Mouse (Mus musculus): ENCODE data around the gene Rbm18. TPM values are rescaled to one million over a fixed set of nuclear protein-coding genes. Genes with fewer than 3 reads are reported as not detected.
"Not testable (repeated sequence)": the region's sequence is repeated elsewhere in the genome, so short reads cannot be mapped to it uniquely, and the experiment has no call there.

The Rbm18 gene
- polyA plus RNA-seq (2016; fragmentation: Nextera tagmentation; extraction: Ambion mirVana): 71.8 and 72.1 TPM in 2 replicates

- Histone ChIP-seq H3K4me3 (peak within 1 kb of the TSS; percentile 72), H3K36me3 (replicated peaks) (peaks cover 34% of the 10 kb centered on the region), H3K4me1 (peaks cover 19% of the 10 kb centered on the region), H3K9me3 (no peaks in the 10 kb centered on the region), H3K27ac (peak within 1 kb of the TSS; percentile 95), H3K27me3 (ENCODE audit: poor library complexity, severe bottlenecking) (no peaks in the 10 kb centered on the region)
- WGBS: under 1% methylated on average over 50 of the region's 50 CpGs
- peak; percentile 87 for DNase-seq (ENCODE audit: extremely low spot score, low spot score)
Measured at GRCm38 (mm10) chr2:36136300-36136941, at the start of gene Rbm18, which contains the start of gene Mrrf. Rbm18 (minus strand) TSS chr2:36136773. Mrrf (plus strand) TSS chr2:36136389.

GRCm38 (mm10) chr2:36184876-36185275, 48.3 kb upstream of the Rbm18 start:
- no peaks in the 10 kb centered on the region for H3K27me3 ChIP-seq (ENCODE audit: poor library complexity, severe bottlenecking)
- H3K4me1 ChIP-seq: no peaks in the 10 kb centered on the region
- H3K9me3 ChIP-seq: no peaks in the 10 kb centered on the region
- H3K4me3 ChIP-seq: no peak overlapping the region
- H3K36me3 ChIP-seq (replicated peaks): peaks cover 3% of the 10 kb centered on the region; the same call in 1 of the 2 replicates
- DNase-seq (ENCODE audit: extremely low spot score, low spot score): no peak
- 86% methylated on average over 6 of the region's 6 CpGs for WGBS
- no peak overlapping the region for H3K27ac ChIP-seq

GRCm38 (mm10) chr2:36184192-36184591, 47.6 kb upstream of the Rbm18 start:
- DNase-seq (ENCODE audit: extremely low spot score, low spot score): no peak
- 94% methylated on average over 2 of the region's 2 CpGs for WGBS
- Histone ChIP-seq H3K4me1 (no peaks in the 10 kb centered on the region), H3K4me3 (no peak overlapping the region), H3K36me3 (replicated peaks) (peaks cover 7% of the 10 kb centered on the region; the same call in 1 of the 2 replicates), H3K27me3 (ENCODE audit: poor library complexity, severe bottlenecking) (no peaks in the 10 kb centered on the region), H3K27ac (no peak overlapping the region), H3K9me3 (no peaks in the 10 kb centered on the region)

GRCm38 (mm10) chr2:36183278-36183677, 46.7 kb upstream of the Rbm18 start:
- Histone ChIP-seq H3K36me3 (replicated peaks) (peaks cover 6% of the 10 kb centered on the region; the same call in 1 of the 2 replicates), H3K9me3 (no peaks in the 10 kb centered on the region), H3K4me3 (no peak overlapping the region), H3K27me3 (ENCODE audit: poor library complexity, severe bottlenecking) (no peaks in the 10 kb centered on the region), H3K4me1 (no peaks in the 10 kb centered on the region), H3K27ac (no peak overlapping the region)
- no peak for DNase-seq (ENCODE audit: extremely low spot score, low spot score)
- 88% methylated on average over 2 of the region's 2 CpGs for WGBS

- DNase-seq (ENCODE audit: extremely low spot score, low spot score); H3K9me3 ChIP-seq; H3K27ac ChIP-seq; H3K4me3 ChIP-seq; H3K27me3 ChIP-seq (ENCODE audit: poor library complexity, severe bottlenecking); H3K4me1 ChIP-seq: not testable (repeated sequence)
- 91% methylated on average over 4 of the region's 4 CpGs for WGBS
- H3K36me3 ChIP-seq (replicated peaks): peaks cover 17% of the 10 kb centered on the region
Measured at GRCm38 (mm10) chr2:36181587-36182368, 45.2 kb upstream of the Rbm18 start.

GRCm38 (mm10) chr2:36179487-36179886, 42.9 kb upstream of the Rbm18 start:
- Histone ChIP-seq H3K4me3 (no peak overlapping the region), H3K36me3 (replicated peaks) (peaks cover 17% of the 10 kb centered on the region), H3K9me3 (no peaks in the 10 kb centered on the region), H3K27ac (no peak overlapping the region), H3K27me3 (ENCODE audit: poor library complexity, severe bottlenecking) (no peaks in the 10 kb centered on the region), H3K4me1 (no peaks in the 10 kb centered on the region)
- 69% methylated on average over 3 of the region's 3 CpGs for WGBS
- DNase-seq (ENCODE audit: extremely low spot score, low spot score): no peak

GRCm38 (mm10) chr2:36172574-36172973, 36.0 kb upstream of the Rbm18 start:
- H3K4me3 ChIP-seq: no peak overlapping the region
- 94% methylated on average over 3 of the region's 3 CpGs for WGBS
- no peaks in the 10 kb centered on the region for H3K27me3 ChIP-seq (ENCODE audit: poor library complexity, severe bottlenecking)
- no peak overlapping the region for H3K27ac ChIP-seq
- no peaks in the 10 kb centered on the region for H3K9me3 ChIP-seq
- no peaks in the 10 kb centered on the region; the same call in 1 of the 2 replicates for H3K4me1 ChIP-seq
- DNase-seq (ENCODE audit: extremely low spot score, low spot score): no peak
- peaks cover 5% of the 10 kb centered on the region for H3K36me3 ChIP-seq (replicated peaks)

- no peak for DNase-seq (ENCODE audit: extremely low spot score, low spot score)
- Histone ChIP-seq H3K4me3 (no peak overlapping the region), H3K36me3 (replicated peaks) (peaks cover under 1% of the 10 kb centered on the region), H3K9me3 (no peaks in the 10 kb centered on the region), H3K4me1 (no peaks in the 10 kb centered on the region; the same call in 1 of the 2 replicates), H3K27me3 (ENCODE audit: poor library complexity, severe bottlenecking) (no peaks in the 10 kb centered on the region), H3K27ac (no peak overlapping the region)
- WGBS: 86% methylated on average over 4 of the region's 4 CpGs
Measured at GRCm38 (mm10) chr2:36172136-36172535, 35.6 kb upstream of the Rbm18 start.

GRCm38 (mm10) chr2:36169176-36169575, 32.6 kb upstream of the Rbm18 start:
- WGBS: 86% methylated on average over 4 of the region's 4 CpGs
- Histone ChIP-seq H3K27ac (no peak overlapping the region), H3K27me3 (ENCODE audit: poor library complexity, severe bottlenecking) (no peaks in the 10 kb centered on the region), H3K9me3 (no peaks in the 10 kb centered on the region), H3K36me3 (replicated peaks) (peaks cover 5% of the 10 kb centered on the region; the same call in 1 of the 2 replicates), H3K4me3 (no peak overlapping the region), H3K4me1 (no peaks in the 10 kb centered on the region; the same call in 1 of the 2 replicates)
- no peak for DNase-seq (ENCODE audit: extremely low spot score, low spot score)

- DNase-seq (ENCODE audit: extremely low spot score, low spot score): no peak
- no peaks in the 10 kb centered on the region; the same call in 1 of the 2 replicates for H3K4me1 ChIP-seq
- H3K4me3 ChIP-seq: no peak overlapping the region
- 94% methylated on average over 1 of the region's 1 CpGs for WGBS
- no peaks in the 10 kb centered on the region for H3K9me3 ChIP-seq
- no peaks in the 10 kb centered on the region for H3K27me3 ChIP-seq (ENCODE audit: poor library complexity, severe bottlenecking)
- H3K36me3 ChIP-seq (replicated peaks): peaks cover 6% of the 10 kb centered on the region; the same call in 1 of the 2 replicates
- no peak overlapping the region for H3K27ac ChIP-seq
Measured at GRCm38 (mm10) chr2:36167990-36168618, 31.5 kb upstream of the Rbm18 start.

GRCm38 (mm10) chr2:36159336-36159735, 22.8 kb upstream of the Rbm18 start:
- H3K27ac ChIP-seq: no peak overlapping the region
- whole genome bisulfite sequencing: 86% methylated on average over 4 of the region's 4 CpGs
- DNase-seq (ENCODE audit: extremely low spot score, low spot score): no peak

GRCm38 (mm10) chr2:36157461-36157860, 20.9 kb upstream of the Rbm18 start:
- Histone ChIP-seq H3K36me3 (replicated peaks) (peaks cover 46% of the 10 kb centered on the region), H3K4me3 (no peak overlapping the region), H3K9me3 (no peaks in the 10 kb centered on the region), H3K27me3 (ENCODE audit: poor library complexity, severe bottlenecking) (no peaks in the 10 kb centered on the region), H3K4me1 (no peaks in the 10 kb centered on the region), H3K27ac (no peak overlapping the region)
- 81% methylated on average over 1 of the region's 1 CpGs for WGBS
- DNase-seq (ENCODE audit: extremely low spot score, low spot score): no peak

More at GRCm38 (mm10) chr2:36159336-36159735, 22.8 kb upstream of the Rbm18 start:
- H3K4me1 ChIP-seq: no peaks in the 10 kb centered on the region
- no peaks in the 10 kb centered on the region for H3K9me3 ChIP-seq
- no peaks in the 10 kb centered on the region for H3K27me3 ChIP-seq (ENCODE audit: poor library complexity, severe bottlenecking)
- peaks cover 34% of the 10 kb centered on the region for H3K36me3 ChIP-seq (replicated peaks)
- H3K4me3 ChIP-seq: no peak overlapping the region
